In genomic region chr6:98769999-98770398, GRCm38 (mm10) we compare ENCODE assay signal across 9 mouse cellular contexts.
"Had no signal": no experiment of that assay in that cellular context is flagged by ENCODE, and none has a peak within 500 bp of the region (broad histone marks: within the 10 kb centered on the region; RNA-seq: fewer than 3 reads in every experiment).

No protein-coding gene starts in this region.

- H3K4me3 ChIP-seq: kidney, embryonic 15.5 days; limb, embryonic 13.5 days; megakaryocyte, embryonic 14.5 days; midbrain, embryonic 15.5 days; neural tube, embryonic 13.5 days had no signal

- ATAC-seq: lung, postnatal 0 days; midbrain, embryonic 15.5 days had no signal

- H3K36me3 ChIP-seq: kidney, embryonic 15.5 days; limb, embryonic 13.5 days; midbrain, embryonic 15.5 days; neural tube, embryonic 13.5 days had no signal

- DNase-seq: kidney, postnatal 14 days; right cerebral cortex, postnatal 14 days; thymus, postnatal 25 days had no signal

- H3K4me1 ChIP-seq: kidney, embryonic 15.5 days; megakaryocyte, embryonic 14.5 days had no signal

- H3K27me3 ChIP-seq: kidney, embryonic 15.5 days; megakaryocyte, embryonic 14.5 days; midbrain, embryonic 15.5 days had no signal
